Mouse (Mus musculus) midbrain, embryonic 10.5 days (tissue): Measurements from ENCODE around the gene Il16. TPM values are rescaled to one million over a fixed set of nuclear protein-coding genes. Genes with fewer than 3 reads are reported as not detected.

Experiments
- DNase-seq: peaks from one replicate; pipeline ENCODE4 v3.0.0-alpha.2; 2017; ENCODE audit warnings: low spot score
- H3K27ac ChIP-seq: fragments of 300-500 bp; sonication (generic); replicated peaks from 2 replicates; pipeline ENCODE4 v1.5.1; 2016; ENCODE audit warnings: mild to moderate bottlenecking
- H3K27me3 ChIP-seq: fragments of 300-500 bp; sonication (generic); 2 replicates; pipeline ENCODE4 v1.6.1; 2016; ENCODE audit warnings: low read depth, mild to moderate bottlenecking; ENCODE audit not compliant: poor library complexity, severe bottlenecking
- H3K36me3 ChIP-seq: fragments of 300-500 bp; sonication (generic); 2 replicates; pipeline ENCODE4 v1.6.1; 2016; ENCODE audit warnings: mild to moderate bottlenecking, moderate library complexity
- H3K4me1 ChIP-seq: fragments of 300-500 bp; sonication (generic); 2 replicates; pipeline ENCODE4 v1.6.1; 2016
- H3K4me3 ChIP-seq: fragments of 300-500 bp; sonication (generic); 2 replicates; pipeline ENCODE4 v1.5.1; 2016; ENCODE audit warnings: mild to moderate bottlenecking, moderate library complexity
- H3K9me3 ChIP-seq: fragments of 300-500 bp; sonication (generic); replicated peaks from 2 replicates; pipeline ENCODE4 v1.6.1; 2016; ENCODE audit warnings: mild to moderate bottlenecking
- WGBS: fragments of 180-500 bp; shearing (Covaris S2); methylation state at CpG from one replicate; pipeline ENCODE4 v1.1.7; 2016; 5-methylcytosine and 5-hydroxymethylcytosine counted together
- polyA plus RNA-seq: library from polyadenylated mRNA; unstranded; fragments of >200 nt; fragmentation: Nextera tagmentation; extraction: Ambion mirVana; gene quantifications from 2 replicates; pipeline ENCODE4 v1.2.1, GENCODE M21; 2016

The Il16 gene
- 0.72 and 0.91 TPM in 2 replicates for polyA plus RNA-seq

GRCm38 (mm10) chr7:83745413-83746106, at the start of gene Il16:
Gene Il16, minus strand, starts transcription at chr7:83745726.
- DNase-seq, result no peak

GRCm38 (mm10) chr7:83794705-83795104, 49.2 kb upstream of the Il16 start, which contains the start of gene Cfap161:
Gene Cfap161, minus strand, starts transcription at chr7:83794880.
- H3K36me3 ChIP-seq, result no peaks in the 10 kb centered on the region
- H3K9me3 ChIP-seq, result no peaks in the 10 kb centered on the region
- H3K27ac ChIP-seq, result no peak within 1 kb of the TSS
- H3K4me3 ChIP-seq, result peak within 1 kb of the TSS; percentile 30; the same call in 1 of the 2 replicates
- DNase-seq, result peak; percentile 92
- H3K27me3 ChIP-seq, result peaks cover 15% of the 10 kb centered on the region; the same call in 1 of the 2 replicates
- 6% methylated on average over 14 of the region's 14 CpGs for WGBS
- H3K4me1 ChIP-seq, result peaks cover 11% of the 10 kb centered on the region

More at GRCm38 (mm10) chr7:83745413-83746106, at the start of gene Il16:
- peaks cover 4% of the 10 kb centered on the region; the same call in 1 of the 2 replicates for H3K27me3 ChIP-seq
- H3K4me1 ChIP-seq, result peaks cover 14% of the 10 kb centered on the region
- 52% methylated on average over 20 of the region's 20 CpGs for WGBS
- H3K36me3 ChIP-seq, result no peaks in the 10 kb centered on the region
- 0 out of 2 replicates have a peak within 1 kb of the TSS, but pooled peaks have one; percentile 30 for H3K27ac ChIP-seq
- no peak within 1 kb of the TSS for H3K4me3 ChIP-seq
- no peaks in the 10 kb centered on the region for H3K9me3 ChIP-seq

GRCm38 (mm10) chr7:83794006-83794683, 48.6 kb upstream of the Il16 start:
- H3K4me3 ChIP-seq, result peak overlapping the region; percentile 30; the same call in 1 of the 2 replicates
- H3K36me3 ChIP-seq, result no peaks in the 10 kb centered on the region
- H3K9me3 ChIP-seq, result no peaks in the 10 kb centered on the region
- no peak for DNase-seq
- H3K27ac ChIP-seq, result no peak overlapping the region
- peaks cover 15% of the 10 kb centered on the region; the same call in 1 of the 2 replicates for H3K27me3 ChIP-seq
- WGBS, result 47% methylated on average over 11 of the region's 11 CpGs
- H3K4me1 ChIP-seq, result peaks cover 11% of the 10 kb centered on the region

- Histone ChIP-seq H3K27me3 (no peaks in the 10 kb centered on the region), H3K9me3 (no peaks in the 10 kb centered on the region), H3K36me3 (no peaks in the 10 kb centered on the region), H3K27ac (no peak overlapping the region), H3K4me3 (no peak overlapping the region), H3K4me1 (no peaks in the 10 kb centered on the region)
- no peak for DNase-seq
- 86% methylated on average over 4 of the region's 4 CpGs for WGBS
Measured at GRCm38 (mm10) chr7:83780881-83781280, 35.4 kb upstream of the Il16 start.

GRCm38 (mm10) chr7:83780026-83780425, 34.5 kb upstream of the Il16 start:
- no peaks in the 10 kb centered on the region for H3K36me3 ChIP-seq
- no peak for DNase-seq
- H3K9me3 ChIP-seq, result no peaks in the 10 kb centered on the region
- H3K4me3 ChIP-seq, result no peak overlapping the region
- no peaks in the 10 kb centered on the region for H3K27me3 ChIP-seq
- WGBS, result 78% methylated on average over 4 of the region's 4 CpGs
- no peak overlapping the region for H3K27ac ChIP-seq
- H3K4me1 ChIP-seq, result no peaks in the 10 kb centered on the region

GRCm38 (mm10) chr7:83779028-83779427, 33.5 kb upstream of the Il16 start:
- H3K27me3 ChIP-seq, result no peaks in the 10 kb centered on the region
- no peak overlapping the region for H3K4me3 ChIP-seq
- H3K27ac ChIP-seq, result no peak overlapping the region
- no peaks in the 10 kb centered on the region for H3K4me1 ChIP-seq
- H3K36me3 ChIP-seq, result no peaks in the 10 kb centered on the region
- H3K9me3 ChIP-seq, result no peaks in the 10 kb centered on the region
- DNase-seq, result no peak
- 71% methylated on average over 2 of the region's 2 CpGs for WGBS

GRCm38 (mm10) chr7:83778516-83778915, 33.0 kb upstream of the Il16 start:
- Histone ChIP-seq H3K4me1 (no peaks in the 10 kb centered on the region), H3K4me3 (no peak overlapping the region), H3K9me3 (no peaks in the 10 kb centered on the region), H3K27me3 (no peaks in the 10 kb centered on the region), H3K36me3 (no peaks in the 10 kb centered on the region), H3K27ac (no peak overlapping the region)
- DNase-seq, result no peak
- 85% methylated on average over 2 of the region's 2 CpGs for whole genome bisulfite sequencing

GRCm38 (mm10) chr7:83774721-83775120, 29.2 kb upstream of the Il16 start:
- DNase-seq, result no peak
- Histone ChIP-seq H3K4me1 (no peaks in the 10 kb centered on the region), H3K4me3 (no peak overlapping the region), H3K27me3 (no peaks in the 10 kb centered on the region), H3K27ac (no peak overlapping the region), H3K9me3 (no peaks in the 10 kb centered on the region), H3K36me3 (no peaks in the 10 kb centered on the region)
- WGBS, result 43% methylated on average over 5 of the region's 5 CpGs

- no peak overlapping the region for H3K4me3 ChIP-seq
- no peaks in the 10 kb centered on the region for H3K27me3 ChIP-seq
- H3K4me1 ChIP-seq, result no peaks in the 10 kb centered on the region
- DNase-seq, result no peak
- H3K27ac ChIP-seq, result no peak overlapping the region
- H3K36me3 ChIP-seq, result no peaks in the 10 kb centered on the region
- WGBS, result 81% methylated on average over 3 of the region's 3 CpGs
- H3K9me3 ChIP-seq, result no peaks in the 10 kb centered on the region
Measured at GRCm38 (mm10) chr7:83763674-83764073, 18.1 kb upstream of the Il16 start.

- DNase-seq, result no peak
- Histone ChIP-seq H3K4me1 (no peaks in the 10 kb centered on the region), H3K4me3 (no peak overlapping the region), H3K36me3 (no peaks in the 10 kb centered on the region), H3K27me3 (no peaks in the 10 kb centered on the region), H3K9me3 (no peaks in the 10 kb centered on the region), H3K27ac (no peak overlapping the region)
- 81% methylated on average over 5 of the region's 5 CpGs for WGBS
Measured at GRCm38 (mm10) chr7:83762336-83762735, 16.8 kb upstream of the Il16 start.

GRCm38 (mm10) chr7:83751055-83751454, 5.5 kb upstream of the Il16 start:
- no peak overlapping the region for H3K4me3 ChIP-seq
- H3K9me3 ChIP-seq, result no peaks in the 10 kb centered on the region
- no peaks in the 10 kb centered on the region for H3K36me3 ChIP-seq
- WGBS, result 81% methylated on average over 1 of the region's 1 CpGs
- H3K27ac ChIP-seq, result no peak overlapping the region
- H3K27me3 ChIP-seq, result no peaks in the 10 kb centered on the region
- DNase-seq, result no peak
- peaks cover 4% of the 10 kb centered on the region for H3K4me1 ChIP-seq

GRCm38 (mm10) chr7:83748405-83748804, 2.9 kb upstream of the Il16 start:
- 94% methylated on average over 1 of the region's 1 CpGs for WGBS
- no peak for DNase-seq
- Histone ChIP-seq H3K27ac (no peak overlapping the region), H3K36me3 (no peaks in the 10 kb centered on the region), H3K4me1 (peaks cover 14% of the 10 kb centered on the region), H3K27me3 (peaks cover 4% of the 10 kb centered on the region; the same call in 1 of the 2 replicates), H3K4me3 (no peak overlapping the region), H3K9me3 (no peaks in the 10 kb centered on the region)
